Mouse (Mus musculus) heart, adult 2 months (tissue): Measurements from ENCODE around the gene Smok2a.
"Not testable (repeated sequence)": the region's sequence is repeated elsewhere in the genome, so short reads cannot be mapped to it uniquely, and the experiment has no call there.

Source experiments
- CTCF ChIP-seq: fragments of 200-600 bp; IDR thresholded peaks from 2 replicates; pipeline ENCODE4 v1.8.1; 2022; ENCODE audit warnings: antibody characterized with exemption, mild to moderate bottlenecking, moderate library complexity
- EP300 ChIP-seq: fragments of 200-500 bp; IDR thresholded peaks from 2 replicates; pipeline ENCODE4 v1.6.1; 2011; ENCODE audit warnings: low read depth, low read length, control low read depth; ENCODE audit not compliant: insufficient read depth
- POLR2A ChIP-seq: fragments of 200-500 bp; IDR thresholded peaks from 2 replicates; pipeline ENCODE4 v1.6.1; 2011; ENCODE audit warnings: mild to moderate bottlenecking, low read depth, low read length, control low read depth; ENCODE audit not compliant: insufficient read depth

- TF ChIP-seq CTCF, POLR2A, EP300: not testable (repeated sequence)
Observed at GRCm38 (mm10) chr17:13229957-13230356, 9.0 kb downstream of the Smok2a start, which contains the start of gene Smok2b.
